Mouse (Mus musculus) embryonic facial prominence, embryonic 13.5 days (tissue): ENCODE data around the gene Pik3c2b. TPM values are rescaled to one million over a fixed set of nuclear protein-coding genes. Genes with fewer than 3 reads are reported as not detected.
A peak's percentile ranks its signal among the peaks of the same experiment; 100 is the strongest.

Source experiments
- ATAC-seq: fragments of 200-750 bp; cut with Nextera tagmentation; 2 replicates; pipeline ENCODE4 v1.8.0; 2017; ENCODE audit warnings: low read depth; ENCODE audit not compliant: insufficient number of reproducible peaks, insufficient read depth, low FRiP score, low TSS enrichment
- H3K27ac ChIP-seq: fragments of 300-500 bp; sonication (generic); 2 replicates; pipeline ENCODE4 v1.5.1; 2015; ENCODE audit warnings: moderate library complexity, mild to moderate bottlenecking, inconsistent platforms
- H3K27me3 ChIP-seq: fragments of 300-500 bp; sonication (generic); 2 replicates; pipeline ENCODE4 v1.6.1; 2015; ENCODE audit warnings: mild to moderate bottlenecking, inconsistent platforms
- H3K36me3 ChIP-seq: fragments of 300-500 bp; sonication (generic); 2 replicates; pipeline ENCODE4 v1.6.1; 2015; ENCODE audit warnings: mild to moderate bottlenecking, inconsistent platforms
- H3K4me1 ChIP-seq: fragments of 300-500 bp; sonication (generic); 2 replicates; pipeline ENCODE4 v1.6.1; 2015; ENCODE audit warnings: inconsistent platforms
- H3K4me2 ChIP-seq: fragments of 300-500 bp; sonication (generic); 2 replicates; pipeline ENCODE4 v1.6.1; 2015; ENCODE audit warnings: moderate library complexity, mild to moderate bottlenecking, inconsistent platforms
- H3K4me3 ChIP-seq: fragments of 300-500 bp; sonication (generic); 2 replicates; pipeline ENCODE4 v1.5.1; 2015; ENCODE audit warnings: mild to moderate bottlenecking, inconsistent platforms
- H3K9ac ChIP-seq: fragments of 300-500 bp; sonication (generic); 2 replicates; pipeline ENCODE4 v1.6.1; 2015; ENCODE audit warnings: mild to moderate bottlenecking, inconsistent platforms
- H3K9me3 ChIP-seq: fragments of 300-500 bp; sonication (generic); 2 replicates; pipeline ENCODE4 v1.6.1; 2016; ENCODE audit warnings: inconsistent platforms
- WGBS: fragments of 180-500 bp; shearing (Covaris S2); methylation state at CpG from one replicate; pipeline ENCODE4 v1.1.7; 2015; ENCODE audit warnings: mixed read lengths; 5-methylcytosine and 5-hydroxymethylcytosine counted together
- polyA plus RNA-seq: library from polyadenylated mRNA; unstranded; fragments of >200 nt; fragmentation: Nextera tagmentation; extraction: Ambion mirVana; gene quantifications from 2 replicates; pipeline ENCODE4 v1.2.1, GENCODE M21; 2015

Pik3c2b gene
- polyA plus RNA-seq, 1 experiment from 2014 or later, result 7.4 TPM

GRCm38 (mm10) chr1:133118844-133119243, 73.4 kb downstream of the Pik3c2b start:
- no peak overlapping the region for H3K9ac ChIP-seq
- ATAC-seq, result no peak
- H3K4me2 ChIP-seq, result no peak overlapping the region
- no peak overlapping the region for H3K27ac ChIP-seq
- H3K9me3 ChIP-seq, result no peaks in the 10 kb centered on the region
- no peaks in the 10 kb centered on the region for H3K36me3 ChIP-seq
- peaks cover 22% of the 10 kb centered on the region for H3K4me1 ChIP-seq
- H3K4me3 ChIP-seq, result no peak overlapping the region
- 83% methylated on average over 3 of the region's 3 CpGs for WGBS
- no peaks in the 10 kb centered on the region for H3K27me3 ChIP-seq

- Histone ChIP-seq H3K4me2 (no peak overlapping the region), H3K9ac (0 out of 2 replicates have a peak overlapping the region, but pooled peaks have one; percentile 16), H3K4me3 (no peak overlapping the region), H3K4me1 (peaks cover 22% of the 10 kb centered on the region), H3K36me3 (no peaks in the 10 kb centered on the region), H3K27me3 (no peaks in the 10 kb centered on the region), H3K9me3 (no peaks in the 10 kb centered on the region), H3K27ac (no peak overlapping the region; the same call in 1 of the 2 replicates)
- 33% methylated on average over 7 of the region's 7 CpGs for WGBS
- ATAC-seq, result no peak
These were observed 74.7 kb downstream of the Pik3c2b start for GRCm38 (mm10) chr1:133119931-133120712.

GRCm38 (mm10) chr1:133121246-133121645, 75.8 kb downstream of the Pik3c2b start:
- Histone ChIP-seq H3K9me3 (no peaks in the 10 kb centered on the region), H3K4me1 (peaks cover 22% of the 10 kb centered on the region), H3K9ac (no peak overlapping the region), H3K36me3 (no peaks in the 10 kb centered on the region), H3K27ac (no peak overlapping the region), H3K4me3 (no peak overlapping the region), H3K4me2 (no peak overlapping the region), H3K27me3 (no peaks in the 10 kb centered on the region)
- WGBS, result 65% methylated on average over 6 of the region's 6 CpGs
- no peak for ATAC-seq

GRCm38 (mm10) chr1:133124137-133124536, 78.7 kb downstream of the Pik3c2b start:
- Histone ChIP-seq H3K4me3 (no peak overlapping the region), H3K4me2 (no peak overlapping the region), H3K36me3 (no peaks in the 10 kb centered on the region), H3K9ac (no peak overlapping the region), H3K27ac (no peak overlapping the region), H3K4me1 (peaks cover 22% of the 10 kb centered on the region), H3K9me3 (no peaks in the 10 kb centered on the region), H3K27me3 (no peaks in the 10 kb centered on the region)
- 80% methylated on average over 6 of the region's 6 CpGs for whole genome bisulfite sequencing
- ATAC-seq, result no peak

- WGBS, result 84% methylated on average over 9 of the region's 9 CpGs
These were observed 80.3 kb downstream of the Pik3c2b start for GRCm38 (mm10) chr1:133125640-133126364.

GRCm38 (mm10) chr1:133126365-133126740, 80.9 kb downstream of the Pik3c2b start:
- WGBS, result 68% methylated on average over 4 of the region's 4 CpGs
- Histone ChIP-seq H3K4me2 (no peak overlapping the region), H3K27ac (no peak overlapping the region), H3K4me3 (no peak overlapping the region), H3K36me3 (no peaks in the 10 kb centered on the region), H3K4me1 (peaks cover 9% of the 10 kb centered on the region; the same call in 1 of the 2 replicates), H3K9me3 (no peaks in the 10 kb centered on the region), H3K27me3 (no peaks in the 10 kb centered on the region), H3K9ac (no peak overlapping the region)
- no peak for ATAC-seq

More at GRCm38 (mm10) chr1:133125640-133126364, 80.3 kb downstream of the Pik3c2b start:
- H3K9me3 ChIP-seq, result no peaks in the 10 kb centered on the region
- no peaks in the 10 kb centered on the region for H3K36me3 ChIP-seq
- peaks cover 12% of the 10 kb centered on the region; the same call in 1 of the 2 replicates for H3K4me1 ChIP-seq
- H3K4me2 ChIP-seq, result no peak overlapping the region
- no peaks in the 10 kb centered on the region for H3K27me3 ChIP-seq
- no peak overlapping the region for H3K4me3 ChIP-seq
- no peak overlapping the region for H3K27ac ChIP-seq
- H3K9ac ChIP-seq, result no peak overlapping the region
- no peak for ATAC-seq

GRCm38 (mm10) chr1:133127328-133127727, 81.9 kb downstream of the Pik3c2b start:
- no peak for ATAC-seq
- no peak overlapping the region for H3K4me3 ChIP-seq
- 51% methylated on average over 9 of the region's 9 CpGs for WGBS
- H3K9ac ChIP-seq, result no peak overlapping the region
- H3K9me3 ChIP-seq, result no peaks in the 10 kb centered on the region
- H3K36me3 ChIP-seq, result no peaks in the 10 kb centered on the region
- peaks cover 8% of the 10 kb centered on the region; the same call in 1 of the 2 replicates for H3K4me1 ChIP-seq
- H3K27ac ChIP-seq, result no peak overlapping the region
- H3K4me2 ChIP-seq, result no peak overlapping the region
- H3K27me3 ChIP-seq, result no peaks in the 10 kb centered on the region

GRCm38 (mm10) chr1:133129471-133130221, 84.2 kb downstream of the Pik3c2b start:
- WGBS, result 18% methylated on average over 16 of the region's 16 CpGs
- peak overlapping the region; percentile 99 for H3K4me2 ChIP-seq
- H3K9ac ChIP-seq, result 0 out of 2 replicates have a peak overlapping the region, but pooled peaks have one; percentile 51

GRCm38 (mm10) chr1:133130638-133131560, 85.4 kb downstream of the Pik3c2b start, which contains the start of gene Ppp1r15b:
Ppp1r15b (plus strand) TSS chr1:133131143.
- H3K4me1 ChIP-seq, result peaks cover 40% of the 10 kb centered on the region
- peak within 1 kb of the TSS; percentile 98 for H3K27ac ChIP-seq
- no peaks in the 10 kb centered on the region for H3K9me3 ChIP-seq
- H3K27me3 ChIP-seq, result no peaks in the 10 kb centered on the region
- 1% methylated on average over 72 of the region's 72 CpGs for WGBS
- peak within 1 kb of the TSS; percentile 98 for H3K4me3 ChIP-seq
- H3K36me3 ChIP-seq, result peaks cover 2% of the 10 kb centered on the region; the same call in 1 of the 2 replicates
- peak within 1 kb of the TSS; percentile 99 for H3K4me2 ChIP-seq
- peak; percentile 99 for ATAC-seq
- H3K9ac ChIP-seq, result peak within 1 kb of the TSS; percentile 98

More at GRCm38 (mm10) chr1:133129471-133130221, 84.2 kb downstream of the Pik3c2b start:
- no peak for ATAC-seq
- peak overlapping the region; percentile 98 for H3K27ac ChIP-seq
- H3K9me3 ChIP-seq, result no peaks in the 10 kb centered on the region
- H3K4me3 ChIP-seq, result no peak overlapping the region
- H3K4me1 ChIP-seq, result peaks cover 30% of the 10 kb centered on the region
- no peaks in the 10 kb centered on the region; the same call in 1 of the 2 replicates for H3K36me3 ChIP-seq
- no peaks in the 10 kb centered on the region for H3K27me3 ChIP-seq

GRCm38 (mm10) chr1:133131561-133131905, 86.1 kb downstream of the Pik3c2b start:
- H3K36me3 ChIP-seq, result peaks cover 6% of the 10 kb centered on the region
- no peaks in the 10 kb centered on the region for H3K9me3 ChIP-seq
- peak overlapping the region; percentile 99 for H3K4me2 ChIP-seq
- H3K4me3 ChIP-seq, result peak overlapping the region; percentile 98
- H3K27me3 ChIP-seq, result no peaks in the 10 kb centered on the region
- no peak for ATAC-seq
- peaks cover 44% of the 10 kb centered on the region for H3K4me1 ChIP-seq
- 0% methylated on average over 35 of the region's 35 CpGs for WGBS
- H3K27ac ChIP-seq, result peak overlapping the region; percentile 98
- peak overlapping the region; percentile 98 for H3K9ac ChIP-seq
